Mouse (Mus musculus) G1E-ER4 (cell line): ENCODE data around the gene Dnah2. TPM values are rescaled to one million over a fixed set of nuclear protein-coding genes. Genes with fewer than 3 reads are reported as not detected.

ENCODE experiments used
- GATA1 ChIP-seq: IDR thresholded peaks from one replicate; pipeline ENCODE4 v1.8.0; 2012; ENCODE audit warnings: low read length, inconsistent platforms
- polyA plus RNA-seq: library from polyadenylated mRNA; stranded (reverse); fragments of >175 nt; gene quantifications from 2 replicates; pipeline ENCODE4 v1.2.3, GENCODE M21; 2012

Gene Dnah2
- polyA plus RNA-seq, 1 experiment, result 0.01 TPM

- TF ChIP-seq GATA1, result no peak
Observed at GRCm38 (mm10) chr11:69411073-69411535, 137.8 kb downstream of the Dnah2 start.

GRCm38 (mm10) chr11:69410310-69411072 is 138.4 kb downstream of the Dnah2 start:
- TF ChIP-seq GATA1, result no peak

GRCm38 (mm10) chr11:69410045-69410309 is 138.9 kb downstream of the Dnah2 start:
- TF ChIP-seq GATA1, result no peak

- TF ChIP-seq GATA1, result no peak
Observed at GRCm38 (mm10) chr11:69409378-69410044, 139.4 kb downstream of the Dnah2 start.

- TF ChIP-seq GATA1, result no peak
Observed at GRCm38 (mm10) chr11:69408541-69409377, 140.2 kb downstream of the Dnah2 start.

- TF ChIP-seq GATA1, result no peak
Observed at GRCm38 (mm10) chr11:69407724-69408004, 141.2 kb downstream of the Dnah2 start.

GRCm38 (mm10) chr11:69406867-69407723 is 141.8 kb downstream of the Dnah2 start:
- no peak for TF ChIP-seq GATA1

GRCm38 (mm10) chr11:69406282-69406681 is 142.6 kb downstream of the Dnah2 start:
- no peak for TF ChIP-seq GATA1

GRCm38 (mm10) chr11:69405397-69406200 is 143.3 kb downstream of the Dnah2 start:
- no peak for TF ChIP-seq GATA1

- TF ChIP-seq GATA1, result no peak
Observed at GRCm38 (mm10) chr11:69404595-69405396, 144.1 kb downstream of the Dnah2 start.

GRCm38 (mm10) chr11:69403691-69404594 is 145.0 kb downstream of the Dnah2 start:
- TF ChIP-seq GATA1, result no peak

GRCm38 (mm10) chr11:69401987-69402386 is 146.9 kb downstream of the Dnah2 start:
- no peak for TF ChIP-seq GATA1

- no peak for TF ChIP-seq GATA1
Observed at GRCm38 (mm10) chr11:69401210-69401637, 147.7 kb downstream of the Dnah2 start.
